Mouse (Mus musculus) limb, embryonic 15.5 days (tissue): Measurements from ENCODE around the gene Parp12. TPM values are rescaled to one million over a fixed set of nuclear protein-coding genes. Genes with fewer than 3 reads are reported as not detected.

Experiments used
- ATAC-seq: fragments of 200-750 bp; cut with Nextera tagmentation; 2 replicates; pipeline ENCODE4 v1.8.0; 2017; ENCODE audit warnings: low read depth, moderate TSS enrichment; ENCODE audit not compliant: insufficient number of reproducible peaks, low FRiP score, low TSS enrichment
- H3K27ac ChIP-seq: fragments of 300-500 bp; sonication (generic); 2 replicates; pipeline ENCODE4 v1.5.1; 2015; ENCODE audit warnings: moderate library complexity, mild to moderate bottlenecking, inconsistent platforms
- H3K27me3 ChIP-seq: fragments of 300-500 bp; sonication (generic); 2 replicates; pipeline ENCODE4 v1.6.1; 2015; ENCODE audit warnings: inconsistent platforms
- H3K36me3 ChIP-seq: fragments of 300-500 bp; sonication (generic); 2 replicates; pipeline ENCODE4 v1.6.1; 2015; ENCODE audit warnings: inconsistent platforms
- H3K4me1 ChIP-seq: fragments of 300-500 bp; sonication (generic); 2 replicates; pipeline ENCODE4 v1.6.1; 2015; ENCODE audit warnings: inconsistent platforms
- H3K4me2 ChIP-seq: fragments of 300-500 bp; sonication (generic); 2 replicates; pipeline ENCODE4 v1.6.1; 2015; ENCODE audit warnings: mild to moderate bottlenecking, inconsistent platforms
- H3K4me3 ChIP-seq: fragments of 300-500 bp; sonication (generic); 2 replicates; pipeline ENCODE4 v1.5.1; 2015; ENCODE audit warnings: mild to moderate bottlenecking, inconsistent platforms
- H3K9ac ChIP-seq: fragments of 300-500 bp; sonication (generic); 2 replicates; pipeline ENCODE4 v1.6.1; 2015; ENCODE audit warnings: inconsistent platforms
- H3K9me3 ChIP-seq: fragments of 300-500 bp; sonication (generic); 2 replicates; pipeline ENCODE4 v1.6.1; 2016; ENCODE audit warnings: inconsistent platforms
- WGBS: fragments of 180-500 bp; shearing (Covaris S2); methylation state at CpG from one replicate; pipeline ENCODE4 v1.1.7; 2015; 5-methylcytosine and 5-hydroxymethylcytosine counted together
- polyA plus RNA-seq: library from polyadenylated mRNA; unstranded; fragments of >200 nt; fragmentation: Nextera tagmentation; extraction: Ambion mirVana; gene quantifications from 2 replicates; pipeline ENCODE4 v1.2.1, GENCODE M21; 2015

Parp12 gene
- polyA plus RNA-seq, 1 experiment from 2014 or later: 9.9 TPM

GRCm38 (mm10) chr6:39106812-39107211 lies 11.3 kb downstream of the Parp12 start:
- no peak overlapping the region for H3K4me3 ChIP-seq
- H3K36me3 ChIP-seq: peaks cover 9% of the 10 kb centered on the region; the same call in 1 of the 2 replicates
- H3K27ac ChIP-seq: no peak overlapping the region
- WGBS: 66% methylated on average over 2 of the region's 2 CpGs
- H3K9ac ChIP-seq: no peak overlapping the region
- H3K27me3 ChIP-seq: no peaks in the 10 kb centered on the region
- no peak for ATAC-seq
- H3K4me1 ChIP-seq: no peaks in the 10 kb centered on the region
- H3K4me2 ChIP-seq: no peak overlapping the region
- H3K9me3 ChIP-seq: no peaks in the 10 kb centered on the region

GRCm38 (mm10) chr6:39104631-39105030 lies 13.5 kb downstream of the Parp12 start:
- H3K4me3 ChIP-seq: no peak overlapping the region
- no peaks in the 10 kb centered on the region for H3K9me3 ChIP-seq
- no peaks in the 10 kb centered on the region for H3K27me3 ChIP-seq
- 84% methylated on average over 4 of the region's 4 CpGs for WGBS
- peaks cover 4% of the 10 kb centered on the region; the same call in 1 of the 2 replicates for H3K36me3 ChIP-seq
- H3K9ac ChIP-seq: no peak overlapping the region
- no peak overlapping the region for H3K27ac ChIP-seq
- ATAC-seq: no peak
- H3K4me1 ChIP-seq: no peaks in the 10 kb centered on the region
- H3K4me2 ChIP-seq: no peak overlapping the region

DNA sequence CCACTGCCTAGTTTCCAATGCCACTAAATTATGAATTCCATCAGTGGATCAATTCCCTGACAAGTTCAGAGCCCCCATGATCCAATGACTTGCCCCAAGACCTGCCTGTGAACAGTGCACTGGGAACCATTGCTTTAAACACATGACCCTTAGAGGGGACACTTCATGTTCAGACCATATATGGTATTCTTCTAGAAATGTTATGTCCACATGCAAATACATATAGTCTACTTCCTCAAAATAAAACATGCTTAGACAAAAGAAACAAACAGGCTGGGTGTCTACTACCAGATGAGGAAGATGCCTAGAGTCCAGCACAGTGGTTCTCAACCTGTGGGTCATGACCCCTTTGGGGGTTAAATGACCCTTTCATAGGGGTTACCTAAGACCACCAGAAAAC lies 41.7 kb downstream of the Parp12 start:
- Histone ChIP-seq H3K9ac (no peak overlapping the region), H3K4me1 (no peaks in the 10 kb centered on the region), H3K4me3 (no peak overlapping the region), H3K4me2 (no peak overlapping the region), H3K27me3 (no peaks in the 10 kb centered on the region), H3K36me3 (no peaks in the 10 kb centered on the region), H3K9me3 (no peaks in the 10 kb centered on the region), H3K27ac (no peak overlapping the region)
- no peak for ATAC-seq

DNA sequence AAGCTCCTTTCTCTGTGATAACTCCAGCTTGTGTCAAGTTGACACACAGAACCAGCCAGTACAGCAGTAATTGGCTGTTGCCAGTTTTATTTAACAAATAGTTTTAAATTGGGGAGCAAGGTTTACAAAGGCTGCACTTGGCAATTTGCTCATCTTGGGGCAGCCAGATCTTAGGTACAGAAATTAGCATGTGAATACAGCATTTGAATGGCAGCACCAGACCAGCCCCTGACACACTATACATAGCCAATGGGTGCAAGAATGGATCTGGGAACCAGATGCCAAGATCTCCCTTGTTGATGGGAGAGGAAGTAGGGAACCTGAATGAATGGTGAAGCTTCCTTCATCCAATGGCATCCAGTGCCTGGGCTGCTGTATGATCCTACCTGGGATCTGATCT lies 44.0 kb downstream of the Parp12 start:
- no peak for ATAC-seq
- H3K4me1 ChIP-seq: no peaks in the 10 kb centered on the region
- H3K4me3 ChIP-seq: no peak overlapping the region
- no peaks in the 10 kb centered on the region for H3K9me3 ChIP-seq
- no peaks in the 10 kb centered on the region for H3K27me3 ChIP-seq
- no peak overlapping the region for H3K27ac ChIP-seq
- H3K36me3 ChIP-seq: no peaks in the 10 kb centered on the region
- no peak overlapping the region for H3K4me2 ChIP-seq
- H3K9ac ChIP-seq: no peak overlapping the region

DNA sequence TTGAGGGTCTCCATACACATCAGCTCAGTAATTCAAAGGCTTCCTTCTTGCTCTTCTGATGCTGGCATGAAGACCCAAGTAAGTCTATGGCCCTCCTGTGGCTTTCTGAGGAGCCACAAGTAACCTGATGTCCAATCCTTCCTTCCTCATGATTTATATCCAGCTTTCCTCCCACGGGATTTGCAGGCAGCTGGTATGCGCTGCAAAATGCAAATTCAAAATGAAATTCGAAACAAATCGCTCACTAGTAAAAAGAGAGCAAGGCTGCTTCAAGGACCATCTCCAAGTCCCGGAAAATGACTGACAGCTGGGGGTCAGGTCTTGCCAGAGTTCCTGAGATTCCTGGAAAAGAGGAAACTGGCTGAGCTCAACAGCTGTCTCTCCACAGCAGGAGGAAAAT lies 45.5 kb downstream of the Parp12 start:
- H3K9ac ChIP-seq: no peak overlapping the region
- no peak overlapping the region for H3K4me2 ChIP-seq
- H3K27me3 ChIP-seq: no peaks in the 10 kb centered on the region
- H3K4me3 ChIP-seq: no peak overlapping the region
- H3K27ac ChIP-seq: no peak overlapping the region
- no peaks in the 10 kb centered on the region for H3K9me3 ChIP-seq
- no peak for ATAC-seq
- WGBS: 40% methylated on average over 5 of the region's 5 CpGs
- H3K36me3 ChIP-seq: no peaks in the 10 kb centered on the region
- H3K4me1 ChIP-seq: no peaks in the 10 kb centered on the region

- WGBS: 46% methylated on average over 12 of the region's 12 CpGs
- no peaks in the 10 kb centered on the region for H3K4me1 ChIP-seq
- no peak overlapping the region for H3K4me3 ChIP-seq
- peak; percentile 62; the same call in 1 of the 2 replicates for ATAC-seq
- no peak overlapping the region for H3K27ac ChIP-seq
- H3K27me3 ChIP-seq: no peaks in the 10 kb centered on the region
- no peaks in the 10 kb centered on the region for H3K9me3 ChIP-seq
- H3K36me3 ChIP-seq: no peaks in the 10 kb centered on the region
- H3K9ac ChIP-seq: no peak overlapping the region
- no peak overlapping the region for H3K4me2 ChIP-seq
Measured at GRCm38 (mm10) chr6:39066935-39067578, 51.1 kb downstream of the Parp12 start.

- Histone ChIP-seq H3K9me3 (no peaks in the 10 kb centered on the region), H3K27me3 (no peaks in the 10 kb centered on the region), H3K27ac (no peak overlapping the region), H3K36me3 (no peaks in the 10 kb centered on the region), H3K4me1 (peaks cover 4% of the 10 kb centered on the region; the same call in 1 of the 2 replicates), H3K9ac (no peak overlapping the region), H3K4me3 (no peak overlapping the region), H3K4me2 (no peak overlapping the region)
- ATAC-seq: no peak
- 35% methylated on average over 2 of the region's 2 CpGs for WGBS
Measured at GRCm38 (mm10) chr6:39063541-39063940, 54.6 kb downstream of the Parp12 start.

- no peak overlapping the region for H3K4me2 ChIP-seq
- no peaks in the 10 kb centered on the region for H3K9me3 ChIP-seq
- H3K9ac ChIP-seq: no peak overlapping the region
- WGBS: 48% methylated on average over 4 of the region's 4 CpGs
- H3K4me1 ChIP-seq: peaks cover 4% of the 10 kb centered on the region; the same call in 1 of the 2 replicates
- no peak for ATAC-seq
- H3K36me3 ChIP-seq: no peaks in the 10 kb centered on the region
- no peaks in the 10 kb centered on the region for H3K27me3 ChIP-seq
- no peak overlapping the region for H3K4me3 ChIP-seq
- H3K27ac ChIP-seq: no peak overlapping the region
Measured at GRCm38 (mm10) chr6:39061180-39061579, 57.0 kb downstream of the Parp12 start.

- H3K27ac ChIP-seq: no peak overlapping the region
Measured at GRCm38 (mm10) chr6:39059547-39060497, 58.3 kb downstream of the Parp12 start.

GRCm38 (mm10) chr6:39058936-39059335 lies 59.2 kb downstream of the Parp12 start:
- Histone ChIP-seq H3K27me3 (no peaks in the 10 kb centered on the region; the same call in 1 of the 2 replicates), H3K4me3 (no peak overlapping the region), H3K27ac (no peak overlapping the region), H3K9me3 (no peaks in the 10 kb centered on the region), H3K4me2 (no peak overlapping the region), H3K36me3 (no peaks in the 10 kb centered on the region), H3K4me1 (peaks cover 26% of the 10 kb centered on the region), H3K9ac (no peak overlapping the region)
- WGBS: 55% methylated on average over 3 of the region's 3 CpGs
- ATAC-seq: no peak

More at GRCm38 (mm10) chr6:39059547-39060497, 58.3 kb downstream of the Parp12 start:
- no peak overlapping the region for H3K9ac ChIP-seq
- H3K4me1 ChIP-seq: peaks cover 18% of the 10 kb centered on the region
- H3K36me3 ChIP-seq: no peaks in the 10 kb centered on the region
- H3K9me3 ChIP-seq: no peaks in the 10 kb centered on the region
- no peak overlapping the region for H3K4me2 ChIP-seq
- no peaks in the 10 kb centered on the region; the same call in 1 of the 2 replicates for H3K27me3 ChIP-seq
- WGBS: 73% methylated on average over 12 of the region's 12 CpGs
- no peak overlapping the region for H3K4me3 ChIP-seq
- no peak for ATAC-seq

DNA sequence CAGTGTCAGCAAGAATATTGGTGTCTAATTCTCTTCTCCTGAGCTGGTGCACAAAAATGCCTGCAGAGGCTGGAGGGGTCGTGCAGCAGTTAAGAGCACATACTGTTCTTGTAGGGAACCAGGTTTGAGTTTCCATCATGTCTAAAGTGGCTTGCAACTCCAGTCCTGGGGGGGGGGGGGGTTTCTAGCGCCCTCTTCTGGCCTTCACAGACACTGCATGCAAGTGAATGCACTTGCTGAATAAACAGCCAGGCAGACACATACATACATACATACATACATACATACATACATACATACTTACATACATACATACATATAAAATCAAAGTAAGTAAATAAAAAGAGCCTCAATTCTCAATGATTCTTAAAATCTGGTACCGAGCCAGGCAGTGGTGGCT lies 59.8 kb downstream of the Parp12 start:
- H3K9me3 ChIP-seq: no peaks in the 10 kb centered on the region
- peaks cover 32% of the 10 kb centered on the region for H3K4me1 ChIP-seq
- no peaks in the 10 kb centered on the region for H3K36me3 ChIP-seq
- 44% methylated on average over 3 of the region's 3 CpGs for WGBS
- no peak for ATAC-seq
- H3K4me3 ChIP-seq: no peak overlapping the region
- H3K4me2 ChIP-seq: no peak overlapping the region
- H3K9ac ChIP-seq: no peak overlapping the region
- no peaks in the 10 kb centered on the region; the same call in 1 of the 2 replicates for H3K27me3 ChIP-seq
- H3K27ac ChIP-seq: no peak overlapping the region

- Histone ChIP-seq H3K27me3 (peaks cover 5% of the 10 kb centered on the region; the same call in 1 of the 2 replicates), H3K9ac (no peak overlapping the region), H3K9me3 (no peaks in the 10 kb centered on the region), H3K4me1 (peaks cover 33% of the 10 kb centered on the region), H3K4me3 (no peak overlapping the region), H3K4me2 (no peak overlapping the region), H3K36me3 (no peaks in the 10 kb centered on the region), H3K27ac (no peak overlapping the region)
- 80% methylated on average over 1 of the region's 1 CpGs for whole genome bisulfite sequencing
- ATAC-seq: no peak
Measured at GRCm38 (mm10) chr6:39057161-39057560, 61.0 kb downstream of the Parp12 start.
